Mouse (Mus musculus) small intestine, adult 2 months (tissue): Measurements from ENCODE around the gene Tubgcp6.

ENCODE experiments used
- CTCF ChIP-seq: fragments of 200-500 bp; IDR thresholded peaks from 2 replicates; pipeline ENCODE4 v1.5.1; 2012; ENCODE audit warnings: low read depth, mild to moderate bottlenecking, control low read depth, inconsistent platforms, low read length, moderate library complexity, mixed read lengths; ENCODE audit not compliant: insufficient replicate concordance, insufficient read length; ENCODE audit errors: extremely low read depth
- POLR2A ChIP-seq: fragments of 200-500 bp; IDR thresholded peaks from 2 replicates; pipeline ENCODE4 v1.6.1; 2012; ENCODE audit warnings: low read depth, mild to moderate bottlenecking, control low read depth, inconsistent platforms, low read length, moderate library complexity

- TF ChIP-seq POLR2A (no peak), CTCF (no peak)
These were observed 62.0 kb downstream of the Tubgcp6 start for GRCm38 (mm10) chr15:89060811-89061460.
